Mouse (Mus musculus) bone marrow, adult 2 months (tissue): ENCODE data around the gene Krt36. TPM values are rescaled to one million over a fixed set of nuclear protein-coding genes. Genes with fewer than 3 reads are reported as not detected.

Experiments used
- H3K27ac ChIP-seq: fragments of 200-500 bp; 2 replicates; pipeline ENCODE4 v1.5.1; 2012; ENCODE audit warnings: low read depth, mild to moderate bottlenecking, control low read depth, inconsistent platforms, low read length; ENCODE audit not compliant: control insufficient read depth, poor library complexity, insufficient read depth
- H3K4me1 ChIP-seq: fragments of 200-500 bp; 2 replicates; pipeline ENCODE4 v1.6.1; 2011; ENCODE audit warnings: low read length; ENCODE audit not compliant: control insufficient read depth, insufficient read depth
- H3K4me3 ChIP-seq: fragments of 200-500 bp; replicated peaks from 2 replicates; pipeline ENCODE3; 2011; ENCODE audit warnings: mild to moderate bottlenecking, low read depth, low read length, control low read depth; ENCODE audit not compliant: control insufficient read depth
- CTCF ChIP-seq: fragments of 200-500 bp; IDR thresholded peaks from 2 replicates; pipeline ENCODE4 v1.5.1; 2011; ENCODE audit warnings: low read length, control low read depth; ENCODE audit not compliant: control insufficient read depth, insufficient read depth
- POLR2A ChIP-seq: fragments of 200-500 bp; IDR thresholded peaks from 2 replicates; pipeline ENCODE4 v1.6.1; 2011; ENCODE audit warnings: low read depth, mild to moderate bottlenecking, control low read depth, low read length, borderline replicate concordance; ENCODE audit not compliant: control insufficient read depth
- WGBS: fragments of 180-500 bp; shearing (Covaris S2); methylation state at CpG from one replicate; pipeline ENCODE4 v1.1.7; 2018; 5-methylcytosine and 5-hydroxymethylcytosine counted together
- polyA plus RNA-seq: library from polyadenylated mRNA; stranded (reverse); fragments of >200 nt; gene quantifications from 2 replicates; pipeline ENCODE4 v1.2.4, GENCODE M21; 2011; ENCODE audit warnings: low replicate concordance; ENCODE audit not compliant: missing spikeins, insufficient read depth, insufficient read length

The Krt36 gene
- polyA plus RNA-seq, 1 experiment = not detected

- Histone ChIP-seq H3K4me1 (no peaks in the 10 kb centered on the region), H3K27ac (no peak overlapping the region), H3K4me3 (no peak overlapping the region)
- TF ChIP-seq POLR2A (no peak), CTCF (no peak)
- WGBS = 73% methylated on average over 7 of the region's 7 CpGs
Measured at GRCm38 (mm10) chr11:100138809-100139208, 33.4 kb upstream of the Krt36 start.

GRCm38 (mm10) chr11:100137693-100138092 lies 32.3 kb upstream of the Krt36 start:
- H3K27ac ChIP-seq = no peak overlapping the region
- H3K4me3 ChIP-seq = no peak overlapping the region
- TF ChIP-seq CTCF = no peak
- TF ChIP-seq POLR2A = no peak
- 50% methylated on average over 5 of the region's 5 CpGs for WGBS
- no peaks in the 10 kb centered on the region for H3K4me1 ChIP-seq

- 38% methylated on average over 5 of the region's 5 CpGs for WGBS
- no peaks in the 10 kb centered on the region for H3K4me1 ChIP-seq
- no peak overlapping the region for H3K27ac ChIP-seq
- H3K4me3 ChIP-seq = no peak overlapping the region
- TF ChIP-seq CTCF (no peak), POLR2A (no peak)
Measured at GRCm38 (mm10) chr11:100136559-100136958, 31.1 kb upstream of the Krt36 start.

- Histone ChIP-seq H3K4me1 (no peaks in the 10 kb centered on the region), H3K4me3 (no peak within 1 kb of the TSS), H3K27ac (no peak within 1 kb of the TSS)
- 58% methylated on average over 7 of the region's 7 CpGs for WGBS
- TF ChIP-seq POLR2A (no peak), CTCF (no peak)
Measured at GRCm38 (mm10) chr11:100135731-100136130, 30.3 kb upstream of the Krt36 start, which contains the start of gene Krt15. Gene Krt15, minus strand, starts transcription at chr11:100135928.

- Histone ChIP-seq H3K4me3 (no peak overlapping the region), H3K4me1 (no peaks in the 10 kb centered on the region), H3K27ac (no peak overlapping the region)
- TF ChIP-seq CTCF (no peak), POLR2A (no peak)
- 73% methylated on average over 7 of the region's 7 CpGs for WGBS
Measured at GRCm38 (mm10) chr11:100124901-100125300, 19.5 kb upstream of the Krt36 start.

- Histone ChIP-seq H3K27ac (no peak within 1 kb of the TSS), H3K4me1 (no peaks in the 10 kb centered on the region), H3K4me3 (no peak within 1 kb of the TSS)
- no peak for TF ChIP-seq CTCF
- no peak for TF ChIP-seq POLR2A
- WGBS = 62% methylated on average over 3 of the region's 3 CpGs
Measured at GRCm38 (mm10) chr11:100121466-100121865, 16.0 kb upstream of the Krt36 start, which contains the start of gene Krt13. Gene Krt13, minus strand, starts transcription at chr11:100121566.

- WGBS = 83% methylated on average over 5 of the region's 5 CpGs
- H3K4me1 ChIP-seq = no peaks in the 10 kb centered on the region
- TF ChIP-seq CTCF (no peak), POLR2A (no peak)
Measured at GRCm38 (mm10) chr11:100120331-100120730, 14.9 kb upstream of the Krt36 start.

GRCm38 (mm10) chr11:100113742-100114029 lies 8.3 kb upstream of the Krt36 start:
- WGBS = 88% methylated on average over 2 of the region's 2 CpGs
- no peak overlapping the region for H3K27ac ChIP-seq
- H3K4me3 ChIP-seq = no peak overlapping the region
- TF ChIP-seq POLR2A (no peak), CTCF (no peak)
- H3K4me1 ChIP-seq = no peaks in the 10 kb centered on the region

More at GRCm38 (mm10) chr11:100120331-100120730, 14.9 kb upstream of the Krt36 start:
- H3K4me3 ChIP-seq = no peak overlapping the region
- H3K27ac ChIP-seq = no peak overlapping the region

GRCm38 (mm10) chr11:100112935-100113741 lies 7.7 kb upstream of the Krt36 start:
- no peak overlapping the region for H3K27ac ChIP-seq
- TF ChIP-seq CTCF (no peak), POLR2A (no peak)

More at GRCm38 (mm10) chr11:100112935-100113741, 7.7 kb upstream of the Krt36 start:
- H3K4me1 ChIP-seq = no peaks in the 10 kb centered on the region
- 76% methylated on average over 11 of the region's 11 CpGs for WGBS
- no peak overlapping the region for H3K4me3 ChIP-seq
